Mouse (Mus musculus) cerebellum, postnatal 25 days (tissue): ENCODE results near the gene Galm.

ENCODE experiments used
- DNase-seq, 2 experiments: peaks; one replicate each; pipeline ENCODE4 v3.0.0; 2021; ENCODE audit warnings: mixed read lengths in 2 of 2

Galm gene

GRCm38 (mm10) chr17:80129387-80129786 is 2.1 kb downstream of the Galm start:
- DNase-seq = no peak

GRCm38 (mm10) chr17:80130718-80131430 is 3.6 kb downstream of the Galm start:
- no peak for DNase-seq

- DNase-seq = no peak
These were observed 4.1 kb downstream of the Galm start for GRCm38 (mm10) chr17:80131431-80131766.

- no peak for DNase-seq
These were observed 4.6 kb downstream of the Galm start for GRCm38 (mm10) chr17:80131838-80132237.

GRCm38 (mm10) chr17:80132502-80132901 is 5.2 kb downstream of the Galm start:
- DNase-seq = no peak

- DNase-seq = peak in 1 of 2 experiments; percentile 35
These were observed 11.3 kb downstream of the Galm start for GRCm38 (mm10) chr17:80138434-80139162.

- no peak for DNase-seq
These were observed 12.6 kb downstream of the Galm start for GRCm38 (mm10) chr17:80139753-80140444.

- DNase-seq = no peak
These were observed 16.4 kb downstream of the Galm start for GRCm38 (mm10) chr17:80143478-80144232.

- no peak for DNase-seq
These were observed 17.9 kb downstream of the Galm start for GRCm38 (mm10) chr17:80145210-80145609.

- DNase-seq = no peak
These were observed 18.5 kb downstream of the Galm start for GRCm38 (mm10) chr17:80145771-80146170.

GRCm38 (mm10) chr17:80148053-80148994 is 21.1 kb downstream of the Galm start:
- peak; percentile 31 to 61 for DNase-seq

- DNase-seq = no peak
These were observed 21.7 kb downstream of the Galm start for GRCm38 (mm10) chr17:80148995-80149388.

- DNase-seq = no peak
These were observed 24.1 kb downstream of the Galm start for GRCm38 (mm10) chr17:80151353-80151752.

GRCm38 (mm10) chr17:80152767-80153630 is 25.7 kb downstream of the Galm start:
- no peak for DNase-seq

GRCm38 (mm10) chr17:80153631-80154030 is 26.4 kb downstream of the Galm start:
- DNase-seq = no peak

- DNase-seq = no peak
These were observed 29.6 kb downstream of the Galm start for GRCm38 (mm10) chr17:80156905-80157304.

GRCm38 (mm10) chr17:80157489-80157888 is 30.2 kb downstream of the Galm start:
- DNase-seq = no peak

GRCm38 (mm10) chr17:80160454-80160853 is 33.2 kb downstream of the Galm start:
- DNase-seq = peak; percentile 28 to 58

GRCm38 (mm10) chr17:80163991-80164390 is 36.7 kb downstream of the Galm start:
- DNase-seq = no peak

- peak; percentile 79 to 82 for DNase-seq
These were observed 38.5 kb downstream of the Galm start for GRCm38 (mm10) chr17:80165741-80166140.

- no peak for DNase-seq
These were observed 39.1 kb downstream of the Galm start for GRCm38 (mm10) chr17:80166346-80166745.
